In the genomic region with DNA sequence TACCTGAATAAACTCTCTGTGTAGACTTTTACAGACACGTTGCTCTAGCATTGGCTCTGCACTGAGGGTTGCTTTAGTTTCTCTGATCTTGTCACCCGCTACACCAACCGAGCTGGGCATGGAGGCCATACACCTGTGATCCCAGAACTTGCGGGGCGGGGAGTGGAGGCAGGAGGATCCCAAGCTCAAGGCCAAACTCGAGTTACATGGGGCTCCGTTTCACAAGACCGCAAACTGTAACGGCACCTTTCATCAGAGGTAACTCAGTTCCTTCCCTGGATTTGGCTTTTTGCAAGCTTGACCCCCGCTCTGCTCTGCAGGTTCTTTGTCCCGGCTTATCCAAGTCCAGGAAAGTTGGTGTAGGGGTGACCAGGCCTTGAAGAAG, we compare ENCODE assay signal across 8 mouse cellular contexts. TPM values are rescaled to one million over a fixed set of nuclear protein-coding genes. Genes with fewer than 3 reads are reported as not detected.
DNase-seq lines count a peak whose midpoint lies in the region; ATAC-seq and TF ChIP-seq lines count a peak whose summit lies in the region.

No protein-coding gene starts in this region.

- no peaks in the 10 kb centered on the region for H3K27me3 ChIP-seq in liver, embryonic 14.5 days (ENCODE audit: control insufficient read depth, insufficient read depth, low read length)

- peak overlapping the region; percentile 78 for H3K4me2 ChIP-seq in liver, embryonic 14.5 days (ENCODE audit: low read depth)

- DNase-seq in cerebellum, adult 9-11 months = peak; percentile 38
- no peak for DNase-seq in cerebellum, adult 8-10 months
- peak; percentile 48 for DNase-seq in thymus, postnatal 14 days
- DNase-seq in thymus, postnatal 0 days (ENCODE audit: low spot score) = no peak
- no peak for DNase-seq in liver, embryonic 14.5 days (ENCODE audit: low read depth in 3 of 3, low spot score in 3 of 3)
- DNase-seq in adrenal gland, adult 8-10 months = no peak
- DNase-seq in layer of hippocampus, adult 11-12 months (ENCODE audit: low spot score) = no peak
- DNase-seq in ovary, postnatal 14 days (ENCODE audit: low spot score) = no peak

- peak overlapping the region; percentile 5; the same call in 1 of the 2 replicates for H3K27ac ChIP-seq in liver, embryonic 14.5 days

- no peak for ATAC-seq in liver, embryonic 14.5 days (ENCODE audit: insufficient read depth)

- 37% methylated on average over 11 of the region's 11 CpGs for WGBS in liver, embryonic 14.5 days (ENCODE audit: insufficient replicate concordance)

- H3K36me3 ChIP-seq in liver, embryonic 14.5 days (replicated peaks; ENCODE audit: control insufficient read depth, insufficient read depth, low read depth) = no peaks in the 10 kb centered on the region

- TF ChIP-seq EP300 in liver, embryonic 14.5 days (IDR thresholded peaks at IDR 0.05; ENCODE audit: low read depth) = no peak

- no peaks in the 10 kb centered on the region for H3K9me3 ChIP-seq in liver, embryonic 14.5 days (ENCODE audit: control insufficient read depth, low read length)

- peak overlapping the region; percentile 58 to 80 for H3K4me3 ChIP-seq in liver, embryonic 14.5 days (ENCODE audit: insufficient read depth in 1 of 2, low read depth in 2 of 2, low read length in 2 of 2)

- peaks cover 17 to 31% of the 10 kb centered on the region in 2 experiments for H3K4me1 ChIP-seq in liver, embryonic 14.5 days (replicated peaks; ENCODE audit: control insufficient read depth in 2 of 2, insufficient read depth in 2 of 2, low read length in 1 of 2)

- peak overlapping the region; percentile 78; the same call in 1 of the 2 replicates for H3K9ac ChIP-seq in liver, embryonic 14.5 days (replicated peaks)

- no peak for TF ChIP-seq CTCF in liver, embryonic 14.5 days (IDR thresholded peaks at IDR 0.05; ENCODE audit: low read depth)

RNA-seq across cellular contexts. Expression of a gene that starts 1.0 kb away (rescaled TPM):
- 18.8 and 21.5 TPM in 2 replicates for polyA plus RNA-seq in thymus, postnatal 0 days (2015; fragmentation: Nextera tagmentation; extraction: Ambion mirVana)
- 1.6 and 1.8 TPM in 2 replicates for polyA plus RNA-seq in liver, embryonic 14.5 days (2012; rRNA removed)
- 2.2 and 2.9 TPM in 2 replicates for polyA plus RNA-seq in liver, embryonic 14.5 days (2014; fragmentation: Nextera tagmentation; extraction: Ambion mirVana)
- total RNA-seq in adrenal gland, adult 8-10 months (2022) = 1 to 10 TPM; 6.4 to 8.3 (median 7.2) TPM

RNA-seq across cellular contexts. Expression of a gene that starts 5.9 kb away (rescaled TPM):
- polyA plus RNA-seq in thymus, postnatal 0 days (2015; fragmentation: Nextera tagmentation; extraction: Ambion mirVana) = 127 and 128 TPM in 2 replicates
- polyA plus RNA-seq in liver, embryonic 14.5 days (2012; rRNA removed) = 23.4 and 24.8 TPM in 2 replicates
- 76.8 and 83.3 TPM in 2 replicates for polyA plus RNA-seq in liver, embryonic 14.5 days (2014; fragmentation: Nextera tagmentation; extraction: Ambion mirVana)
- 10 to 100 TPM; 32.9 to 48.3 (median 40.6) TPM for total RNA-seq in adrenal gland, adult 8-10 months (2022)

RNA-seq across cellular contexts. Expression of a gene that starts 14.7 kb away (rescaled TPM):
- polyA plus RNA-seq in thymus, postnatal 0 days (2015; fragmentation: Nextera tagmentation; extraction: Ambion mirVana) = 71.0 and 83.5 TPM in 2 replicates
- 29.5 and 41.5 TPM in 2 replicates for polyA plus RNA-seq in liver, embryonic 14.5 days (2012; rRNA removed)
- 18.5 and 24.0 TPM in 2 replicates for polyA plus RNA-seq in liver, embryonic 14.5 days (2014; fragmentation: Nextera tagmentation; extraction: Ambion mirVana)
- 100 to 1,000 TPM in 2 of 4 experiments, 10 to 100 TPM in 2; 57.2 to 146 (median 91.1) TPM for total RNA-seq in adrenal gland, adult 8-10 months (2022)

RNA-seq across cellular contexts. Expression of a gene that starts 54.9 kb away (rescaled TPM):
- 1.9 and 2.4 TPM in 2 replicates for polyA plus RNA-seq in thymus, postnatal 0 days (2015; fragmentation: Nextera tagmentation; extraction: Ambion mirVana)
- polyA plus RNA-seq in liver, embryonic 14.5 days (2012; rRNA removed) = 1.8 and 2.3 TPM in 2 replicates
- polyA plus RNA-seq in liver, embryonic 14.5 days (2014; fragmentation: Nextera tagmentation; extraction: Ambion mirVana) = 0.52 and 0.75 TPM in 2 replicates
- 10 to 100 TPM; 39.3 to 64.2 (median 52.9) TPM for total RNA-seq in adrenal gland, adult 8-10 months (2022)

Comparison
In these comparisons a context has a peak if more than half of its experiments do, and no peak if none do; other contexts are left out.
1. DNase-seq: peak in cerebellum, adult 9-11 months (single experiment) and thymus, postnatal 14 days (single experiment); none in cerebellum, adult 8-10 months (single experiment), thymus, postnatal 0 days (single experiment), liver, embryonic 14.5 days (0 of 3), adrenal gland, adult 8-10 months (single experiment), layer of hippocampus, adult 11-12 months (single experiment) and ovary, postnatal 14 days (single experiment).